Mouse (Mus musculus) thymus, adult 2 months (tissue): Measurements from ENCODE around the gene Tmem106c.

ENCODE experiments used
- CTCF ChIP-seq: fragments of 200-500 bp; IDR thresholded peaks from 2 replicates; pipeline ENCODE4 v1.5.1; 2012; ENCODE audit warnings: mild to moderate bottlenecking, control low read depth, low read length, moderate library complexity, borderline replicate concordance; ENCODE audit not compliant: control insufficient read depth, poor library complexity, insufficient read depth; ENCODE audit errors: extremely low read depth
- POLR2A ChIP-seq: fragments of 200-500 bp; IDR thresholded peaks from 2 replicates; pipeline ENCODE4 v1.6.1; 2012; ENCODE audit warnings: mild to moderate bottlenecking, low read length, control low read depth, moderate library complexity; ENCODE audit not compliant: control insufficient read depth, poor library complexity, insufficient read depth; ENCODE audit errors: extremely low read depth

GRCm38 (mm10) chr15:97999991-98000390 lies 36.0 kb downstream of the Tmem106c start:
- TF ChIP-seq POLR2A (no peak), CTCF (no peak)
